Mouse (Mus musculus) retina, postnatal 7 days (tissue): ENCODE data around the gene Olfr593.
"Not testable (repeated sequence)": the region's sequence is repeated elsewhere in the genome, so short reads cannot be mapped to it uniquely, and the experiment has no call there.

Experiments
- DNase-seq: peaks from one replicate; pipeline ENCODE4 v3.0.0-alpha.2; 2012; ENCODE audit warnings: low read depth, low spot score

Gene Olfr593

GRCm38 (mm10) chr7:103211562-103211961 lies at the start of gene Olfr593:
TSS of gene Olfr593 (plus strand) at chr7:103211862.
- no peak for DNase-seq

- DNase-seq, result no peak
Measured at GRCm38 (mm10) chr7:103169697-103170096, 42.0 kb upstream of the Olfr593 start.

- DNase-seq, result no peak
Measured at GRCm38 (mm10) chr7:103178240-103178639, 33.4 kb upstream of the Olfr593 start, which contains the start of gene Olfr591. TSS of gene Olfr591 (minus strand) at chr7:103178340.

GRCm38 (mm10) chr7:103184503-103184902 lies 27.2 kb upstream of the Olfr593 start, which contains the start of gene Olfr592:
TSS of gene Olfr592 (plus strand) at chr7:103184803.
- DNase-seq, result not testable (repeated sequence)

- DNase-seq, result not testable (repeated sequence)
Measured at GRCm38 (mm10) chr7:103212050-103212449, 388 bp downstream of the Olfr593 start.

- DNase-seq, result no peak
Measured at GRCm38 (mm10) chr7:103216696-103217095, 5.0 kb downstream of the Olfr593 start, which contains the start of gene Olfr594. TSS of gene Olfr594 (plus strand) at chr7:103216996.

- not testable (repeated sequence) for DNase-seq
Measured at GRCm38 (mm10) chr7:103252405-103252804, 40.7 kb downstream of the Olfr593 start, which contains the start of gene Usp17ld. TSS of gene Usp17ld (minus strand) at chr7:103252505.
